Mouse (Mus musculus) CH12.LX (cell line): Measurements from ENCODE around the gene Cc2d1a. TPM values are rescaled to one million over a fixed set of nuclear protein-coding genes. Genes with fewer than 3 reads are reported as not detected.

Experiments used
- DNase-seq: peaks from one replicate; pipeline ENCODE4 v3.0.0-alpha.2; 2013; ENCODE audit errors: extremely low read depth
- H3K27ac ChIP-seq: 2 replicates; pipeline ENCODE4 v1.5.1; 2012; ENCODE audit warnings: low read depth, mild to moderate bottlenecking, control low read depth, moderate library complexity; ENCODE audit not compliant: insufficient read depth
- H3K27me3 ChIP-seq: replicated peaks from 2 replicates; pipeline ENCODE3; 2012; ENCODE audit warnings: inconsistent platforms
- H3K36me3 ChIP-seq, 2 experiments: replicated peaks in 1 of 2; 2 replicates each; pipeline versions ENCODE3 to v1.6.1; 2012; ENCODE audit warnings: inconsistent platforms in 1 of 2, low read length in 1 of 2, mild to moderate bottlenecking in 1 of 2, mixed read lengths in 1 of 2, moderate library complexity in 1 of 2; ENCODE audit not compliant: control insufficient read depth in 1 of 2, insufficient read depth in 1 of 2
- H3K4me1 ChIP-seq, 2 experiments: 2 replicates each; pipeline ENCODE4 v1.6.1; 2012; ENCODE audit warnings: inconsistent platforms in 1 of 2, moderate library complexity in 1 of 2; ENCODE audit not compliant: insufficient read depth in 2 of 2, control insufficient read depth in 1 of 2
- H3K4me2 ChIP-seq: 2 replicates; pipeline ENCODE4 v1.6.1; 2012; ENCODE audit warnings: low read depth, mild to moderate bottlenecking, control low read depth; ENCODE audit not compliant: poor library complexity, insufficient read depth, severe bottlenecking
- H3K4me3 ChIP-seq, 3 experiments: fragments of 150-350 bp in 1 of 3; sonication (generic) in 1 of 3; replicated peaks in 1 of 3; 2 replicates each; pipeline versions ENCODE3 to v1.5.1; 2011 to 2012; ENCODE audit warnings: low read depth in 2 of 3, low read length in 2 of 3, mild to moderate bottlenecking in 2 of 3, moderate library complexity in 2 of 3, control low read depth in 1 of 3, improper control_type of control experiment in 1 of 3, inconsistent platforms in 1 of 3, mixed read lengths in 1 of 3; ENCODE audit not compliant: poor library complexity in 1 of 3
- H3K79me2 ChIP-seq: replicated peaks from 2 replicates; pipeline ENCODE4 v1.6.1; 2012; ENCODE audit warnings: mild to moderate bottlenecking, moderate library complexity; ENCODE audit not compliant: control insufficient read depth, poor library complexity, insufficient read depth, severe bottlenecking; ENCODE audit errors: extremely low read depth
- H3K9ac ChIP-seq: 2 replicates; pipeline ENCODE4 v1.6.1; 2012; ENCODE audit warnings: low read depth, mild to moderate bottlenecking, control low read depth, moderate library complexity; ENCODE audit not compliant: insufficient read depth
- H3K9me3 ChIP-seq: replicated peaks from 2 replicates; pipeline ENCODE3; 2012; ENCODE audit warnings: low read length, inconsistent platforms, mixed read lengths
- CHD1 ChIP-seq: IDR thresholded peaks from 2 replicates; pipeline ENCODE4 v1.6.1; 2012; ENCODE audit warnings: low read depth, low read length, improper control_type of control experiment, inconsistent platforms
- CHD2 ChIP-seq: IDR thresholded peaks from 2 replicates; pipeline ENCODE4 v1.6.1; 2011; ENCODE audit warnings: low read length, improper control_type of control experiment
- CTCF ChIP-seq, 2 experiments: IDR thresholded peaks in 1 of 2; conservative IDR thresholded peaks in 1 of 2; 2 replicates each; pipeline ENCODE4 v1.5.1; 2011 to 2012; ENCODE audit warnings: low read depth in 2 of 2, low read length in 2 of 2, improper control_type of control experiment in 1 of 2, inconsistent platforms in 1 of 2, mild to moderate bottlenecking in 1 of 2, moderate library complexity in 1 of 2
- E2F4 ChIP-seq: IDR thresholded peaks from 2 replicates; pipeline ENCODE4 v1.6.1; 2011; ENCODE audit warnings: low read depth, low read length, improper control_type of control experiment; ENCODE audit not compliant: insufficient replicate concordance
- ELF1 ChIP-seq: IDR thresholded peaks from 2 replicates; pipeline ENCODE4 v1.6.1; 2014; ENCODE audit warnings: low read depth, mild to moderate bottlenecking, inconsistent platforms, low read length, improper control_type of control experiment
- ETS1 ChIP-seq: conservative IDR thresholded peaks from 2 replicates; pipeline ENCODE4 v1.6.1; 2012; ENCODE audit warnings: low read depth, mild to moderate bottlenecking, inconsistent platforms, low read length, improper control_type of control experiment, moderate library complexity
- GABPA ChIP-seq: IDR thresholded peaks from 2 replicates; pipeline ENCODE4 v1.6.1; 2012; ENCODE audit warnings: low read depth, low read length, improper control_type of control experiment, inconsistent platforms; ENCODE audit not compliant: insufficient replicate concordance
- HCFC1 ChIP-seq: IDR thresholded peaks from 2 replicates; pipeline ENCODE4 v1.6.1; 2012; ENCODE audit warnings: low read depth, mild to moderate bottlenecking, inconsistent platforms, low read length, improper control_type of control experiment
- JUN ChIP-seq: IDR thresholded peaks from 2 replicates; pipeline ENCODE4 v1.6.1; 2011; ENCODE audit warnings: low read depth, mild to moderate bottlenecking, low read length, improper control_type of control experiment, moderate library complexity; ENCODE audit not compliant: insufficient read depth
- JUND ChIP-seq: conservative IDR thresholded peaks from 2 replicates; pipeline ENCODE4 v1.6.1; 2011; ENCODE audit warnings: low read depth, low read length, improper control_type of control experiment
- KAT2A ChIP-seq: IDR thresholded peaks from 2 replicates; pipeline ENCODE4 v1.6.1; 2012; ENCODE audit warnings: low read length, improper control_type of control experiment, inconsistent platforms; ENCODE audit not compliant: insufficient replicate concordance
- MAFK ChIP-seq: IDR thresholded peaks from 2 replicates; pipeline ENCODE4 v1.6.1; 2011; ENCODE audit warnings: low read length, improper control_type of control experiment; ENCODE audit not compliant: insufficient replicate concordance
- MAX ChIP-seq: IDR thresholded peaks from 2 replicates; pipeline ENCODE4 v1.6.1; 2011; ENCODE audit warnings: low read length, improper control_type of control experiment
- MAZ ChIP-seq: IDR thresholded peaks from 2 replicates; pipeline ENCODE4 v1.6.1; 2012; ENCODE audit warnings: low read depth, mild to moderate bottlenecking, inconsistent platforms, low read length, improper control_type of control experiment, moderate library complexity
- MEF2A ChIP-seq: IDR thresholded peaks from 2 replicates; pipeline ENCODE4 v1.6.1; 2014; ENCODE audit warnings: low read depth, mild to moderate bottlenecking, inconsistent platforms, low read length, improper control_type of control experiment, borderline replicate concordance
- MXI1 ChIP-seq: IDR thresholded peaks from 2 replicates; pipeline ENCODE4 v1.6.1; 2011; ENCODE audit warnings: mild to moderate bottlenecking, low read depth, low read length, improper control_type of control experiment
- NELFE ChIP-seq: IDR thresholded peaks from 2 replicates; pipeline ENCODE4 v1.6.1; 2011; ENCODE audit warnings: low read depth, low read length, improper control_type of control experiment
- NRF1 ChIP-seq: IDR thresholded peaks from 2 replicates; pipeline ENCODE4 v1.6.1; 2014; ENCODE audit warnings: low read depth, mild to moderate bottlenecking, inconsistent platforms, low read length, improper control_type of control experiment, moderate library complexity
- POLR2A ChIP-seq: IDR thresholded peaks from 2 replicates; pipeline ENCODE4 v1.6.1; 2011; ENCODE audit warnings: low read depth, mild to moderate bottlenecking, improper control_type of control experiment, low read length
- POLR2AphosphoS2 ChIP-seq: IDR thresholded peaks from 2 replicates; pipeline ENCODE4 v1.6.1; 2011; ENCODE audit warnings: low read depth, low read length, improper control_type of control experiment
- SIN3A ChIP-seq: IDR thresholded peaks from 2 replicates; pipeline ENCODE4 v1.6.1; 2012; ENCODE audit warnings: low read length, improper control_type of control experiment, inconsistent platforms
- TBP ChIP-seq: conservative IDR thresholded peaks from 2 replicates; pipeline ENCODE4 v1.6.1; 2011; ENCODE audit warnings: low read depth, low read length, improper control_type of control experiment
- UBTF ChIP-seq: IDR thresholded peaks from 2 replicates; pipeline ENCODE4 v1.6.1; 2012; ENCODE audit warnings: low read depth, mild to moderate bottlenecking, inconsistent platforms, low read length, improper control_type of control experiment, moderate library complexity
- USF1 ChIP-seq: IDR thresholded peaks from 2 replicates; pipeline ENCODE4 v1.6.1; 2014; ENCODE audit warnings: low read depth, mild to moderate bottlenecking, inconsistent platforms, low read length, improper control_type of control experiment
- ZC3H11A ChIP-seq: IDR thresholded peaks from 2 replicates; pipeline ENCODE4 v1.6.1; 2012; ENCODE audit warnings: low read depth, mild to moderate bottlenecking, inconsistent platforms, low read length, improper control_type of control experiment
- ZMIZ1 ChIP-seq: IDR thresholded peaks from 2 replicates; pipeline ENCODE4 v1.6.1; 2012; ENCODE audit warnings: low read depth, mild to moderate bottlenecking, inconsistent platforms, low read length, improper control_type of control experiment
- ZNF384 ChIP-seq: IDR thresholded peaks from 2 replicates; pipeline ENCODE4 v1.6.1; 2012; ENCODE audit warnings: low read depth, low read length, improper control_type of control experiment, inconsistent platforms
- dilution Hi-C: fragments of 300-500 bp; cut with MboI; formaldehyde crosslinking; loops from 2 replicates; pipeline ENCODE4 v1.14.3; 2020; ENCODE audit warnings: low sequenced_read_pairs; ENCODE audit not compliant: extremely low pct_unique_long_range_greater_than_20kb, extremely low pct_ligation_motif_present
- in situ Hi-C: fragments of 300-500 bp; cut with MboI; formaldehyde crosslinking; loops from 3 replicates; pipeline ENCODE4 v1.14.3; 2019; ENCODE audit warnings: low sequenced_read_pairs, low pct_ligation_motif_present, low pct_unique_long_range_greater_than_20kb, mixed read lengths
- polyA plus RNA-seq: library from polyadenylated mRNA; unstranded; fragments of >175 nt; gene quantifications from 2 replicates; pipeline ENCODE4 v1.2.1, GENCODE M21; 2012; ENCODE audit warnings: low read depth; ENCODE audit not compliant: insufficient read length
- total RNA-seq, 2 experiments: library from RNA; depleted of rRNA; stranded (reverse); fragments of 300-350 nt in 1 of 2; fragments of >200 nt in 1 of 2; gene quantifications; 2 replicates each; pipeline ENCODE4 v1.2.3; 2012 to 2014

Cc2d1a gene
- total and polyA plus RNA-seq, 3 experiments = 2.8 to 11.4 (median 7.8) TPM

DNA sequence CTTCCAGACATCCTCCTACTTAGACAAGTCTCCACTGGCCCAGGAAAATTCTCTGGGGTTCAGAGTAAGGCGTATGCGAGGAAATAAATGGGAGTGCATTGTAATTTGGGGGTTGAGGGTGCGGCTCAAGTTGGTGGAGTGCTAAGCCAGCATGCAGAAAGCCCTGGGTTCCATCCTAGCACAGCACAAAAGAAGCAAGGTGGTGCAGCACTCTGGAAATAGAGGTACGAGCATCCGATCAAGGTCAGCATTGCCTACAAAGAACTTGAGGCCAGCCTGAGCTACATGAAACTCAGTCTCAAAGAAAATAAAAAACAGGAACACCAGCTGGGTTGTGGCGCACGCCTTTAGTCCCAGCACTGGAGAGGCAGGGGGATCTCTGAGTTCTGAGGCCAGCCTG lies 37.4 kb upstream of the Cc2d1a start, which contains the start of gene Nanos3:
TSS of gene Nanos3 (minus strand) at position 101 of the 400 bp plus-strand sequence.
- Histone ChIP-seq H3K9me3 (peaks cover 4% of the 10 kb centered on the region), H3K9ac (no peak within 1 kb of the TSS), H3K27me3 (no peaks in the 10 kb centered on the region), H3K4me3 (no peak within 1 kb of the TSS), H3K79me2 (no peaks in the 10 kb centered on the region), H3K4me1 (peaks cover 3 to 11% of the 10 kb centered on the region in 2 experiments; a peak in 2 of 4 replicates), H3K36me3 (no peaks in the 10 kb centered on the region), H3K4me2 (no peak within 1 kb of the TSS), H3K27ac (no peak within 1 kb of the TSS)
- dilution Hi-C loops (no loop called here), in situ Hi-C loops (loop anchor here (10.0 kb wide), 1 partner anchor 90 kb away; the partner anchor contains the start of gene Ccdc130)
- TF ChIP-seq ZC3H11A (no peak), CTCF (conservative IDR thresholded peaks at IDR 0.05 in 1 of 2, IDR thresholded peaks at IDR 0.05 in 1 of 2; ENCODE audit: low read depth in 2 of 2, low read length in 2 of 2) (no peak), JUND (no peak), MAZ (no peak), MAFK (no peak), MXI1 (no peak), SIN3A (no peak), ETS1 (no peak), ELF1 (no peak), CHD1 (no peak), NRF1 (no peak), POLR2AphosphoS2 (no peak), UBTF (no peak), USF1 (no peak), JUN (no peak), CHD2 (no peak), POLR2A (no peak), TBP (no peak)
- no peak for DNase-seq

- H3K36me3 ChIP-seq = no peaks in the 10 kb centered on the region
- H3K9ac ChIP-seq = no peak overlapping the region
- no peak overlapping the region for H3K4me2 ChIP-seq
- no peak overlapping the region for H3K27ac ChIP-seq
- dilution Hi-C loops (no loop called here), in situ Hi-C loops (loop anchor here (10.0 kb wide), 1 partner anchor 90 kb away; the partner anchor contains the start of gene Ccdc130)
- peaks cover 3 to 11% of the 10 kb centered on the region in 2 experiments; a peak in 2 of 4 replicates for H3K4me1 ChIP-seq
- H3K27me3 ChIP-seq = no peaks in the 10 kb centered on the region
- DNase-seq = no peak
- H3K9me3 ChIP-seq = peaks cover 4% of the 10 kb centered on the region
- no peak overlapping the region for H3K4me3 ChIP-seq
- no peaks in the 10 kb centered on the region for H3K79me2 ChIP-seq
- TF ChIP-seq ZNF384 = no peak
- no peak for TF ChIP-seq E2F4
- TF ChIP-seq NELFE = no peak
- no peak for TF ChIP-seq GABPA
- no peak for TF ChIP-seq ZMIZ1
- no peak for TF ChIP-seq JUND
- no peak for TF ChIP-seq MAX
- TF ChIP-seq CHD1 = no peak
- no peak for TF ChIP-seq KAT2A
- no peak for TF ChIP-seq POLR2AphosphoS2
- TF ChIP-seq HCFC1 = no peak
- TF ChIP-seq NRF1 = no peak
- no peak for TF ChIP-seq MEF2A
- no peak for TF ChIP-seq ETS1
These were observed 36.6 kb upstream of the Cc2d1a start for GRCm38 (mm10) chr8:84184085-84185043.
